Mouse (Mus musculus) intestine, embryonic 14.5 days (tissue): ENCODE data around the gene Abcg2. TPM values are rescaled to one million over a fixed set of nuclear protein-coding genes. Genes with fewer than 3 reads are reported as not detected.
A peak's percentile ranks its signal among the peaks of the same experiment; 100 is the strongest.
"Not testable (repeated sequence)": the region's sequence is repeated elsewhere in the genome, so short reads cannot be mapped to it uniquely, and the experiment has no call there.

Source experiments
- ATAC-seq: fragments of 200-750 bp; cut with Nextera tagmentation; replicated peaks from 2 replicates; pipeline ENCODE4 v1.8.0; 2017; ENCODE audit warnings: low read depth, moderate number of reproducible peaks, moderate TSS enrichment, moderate library complexity; ENCODE audit not compliant: low FRiP score, low TSS enrichment
- DNase-seq: peaks from one replicate; pipeline ENCODE4 v3.0.0-alpha.2; 2018; ENCODE audit warnings: low spot score
- H3K27ac ChIP-seq: fragments of 300-500 bp; sonication (generic); 2 replicates; pipeline ENCODE4 v1.5.1; 2014; ENCODE audit warnings: low read depth, mild to moderate bottlenecking, control low read depth
- H3K27me3 ChIP-seq: fragments of 300-500 bp; sonication (generic); replicated peaks from 2 replicates; pipeline ENCODE4 v1.6.1; 2014; ENCODE audit warnings: low read length, control low read depth; ENCODE audit not compliant: control insufficient read depth, insufficient read depth
- H3K36me3 ChIP-seq: fragments of 300-500 bp; sonication (generic); 2 replicates; pipeline ENCODE4 v1.6.1; 2014; ENCODE audit warnings: low read length, control low read depth; ENCODE audit not compliant: control insufficient read depth, insufficient read depth
- H3K4me1 ChIP-seq: fragments of 300-500 bp; sonication (generic); replicated peaks from 2 replicates; pipeline ENCODE4 v1.6.1; 2014; ENCODE audit warnings: low read length, control low read depth, mixed read lengths; ENCODE audit not compliant: control insufficient read depth, insufficient read depth
- H3K4me2 ChIP-seq: fragments of 300-500 bp; sonication (generic); 2 replicates; pipeline ENCODE4 v1.6.1; 2014; ENCODE audit warnings: low read length
- H3K4me3 ChIP-seq: fragments of 300-500 bp; sonication (generic); 2 replicates; pipeline ENCODE4 v1.5.1; 2014; ENCODE audit warnings: low read depth, low read length, control low read depth, mixed read lengths
- H3K9ac ChIP-seq: fragments of 300-500 bp; sonication (generic); 2 replicates; pipeline ENCODE4 v1.6.1; 2014; ENCODE audit warnings: mild to moderate bottlenecking, low read length
- H3K9me3 ChIP-seq: fragments of 300-500 bp; sonication (generic); 2 replicates; pipeline ENCODE4 v1.6.1; 2016; ENCODE audit warnings: low read length, control low read depth; ENCODE audit not compliant: control insufficient read depth
- WGBS: fragments of 180-500 bp; shearing (Covaris S2); extraction: QIAGEN DNeasy Blood & Tissue Kit; methylation state at CpG from one replicate; pipeline ENCODE4 v1.1.7; 2014; 5-methylcytosine and 5-hydroxymethylcytosine counted together
- polyA plus RNA-seq: library from polyadenylated mRNA; unstranded; fragments of >200 nt; fragmentation: Nextera tagmentation; extraction: Ambion mirVana; gene quantifications from 2 replicates; pipeline ENCODE4 v1.2.1, GENCODE M21; 2014

The Abcg2 gene
- 69.6 and 74.1 TPM in 2 replicates for polyA plus RNA-seq

DNA sequence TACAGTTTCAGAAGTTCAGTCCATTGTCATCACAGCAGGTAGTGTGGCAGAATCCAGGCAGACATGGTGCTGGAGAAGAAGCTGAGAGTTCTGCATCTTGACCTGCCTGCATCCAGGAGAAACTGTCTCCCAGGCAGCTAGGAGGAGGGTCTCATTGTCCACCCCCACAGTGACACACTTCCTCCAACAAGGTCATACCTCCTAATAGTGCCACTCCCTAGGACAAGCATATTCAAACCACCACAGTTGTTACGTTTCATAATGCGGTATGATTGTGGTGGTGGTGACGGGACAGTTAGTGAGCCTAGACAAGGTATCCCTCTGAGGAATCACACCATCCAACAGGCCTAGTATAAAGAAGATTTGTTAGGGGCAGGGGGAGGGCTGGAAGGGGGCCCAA, at the start of gene Abcg2:
Gene Abcg2, plus strand, starts transcription at position 301 of the 400 bp plus-strand sequence.
- H3K4me2 ChIP-seq, H3K27me3 ChIP-seq, H3K36me3 ChIP-seq, H3K4me1 ChIP-seq, H3K27ac ChIP-seq, H3K9ac ChIP-seq, H3K9me3 ChIP-seq, ATAC-seq, H3K4me3 ChIP-seq, DNase-seq: not testable (repeated sequence)
- 78% methylated on average over 3 of the region's 3 CpGs for WGBS

DNA sequence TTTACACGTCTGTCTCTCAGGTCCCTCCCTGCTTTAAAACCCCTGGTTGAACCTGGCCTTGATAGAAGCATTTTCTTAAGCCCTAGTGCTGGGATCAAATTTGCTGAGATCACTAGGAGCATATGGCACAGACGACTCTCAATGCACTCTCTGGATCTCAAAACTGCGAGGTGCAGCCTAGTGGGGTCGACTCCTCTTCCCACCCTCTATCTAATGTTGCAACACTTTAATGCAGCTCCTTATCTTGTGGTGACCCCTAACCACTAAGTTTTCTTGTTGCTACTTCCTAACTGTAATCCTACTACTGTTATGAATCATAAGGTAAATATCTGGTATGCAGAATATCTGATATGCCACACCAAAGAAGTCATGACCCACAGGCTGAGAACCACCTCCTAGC, 44.1 kb upstream of the Abcg2 start:
- H3K36me3 ChIP-seq, H3K27me3 ChIP-seq, DNase-seq, H3K9ac ChIP-seq, H3K27ac ChIP-seq, H3K4me1 ChIP-seq, H3K9me3 ChIP-seq, ATAC-seq, H3K4me3 ChIP-seq, H3K4me2 ChIP-seq: not testable (repeated sequence)
- 68% methylated on average over 4 of the region's 4 CpGs for WGBS

DNA sequence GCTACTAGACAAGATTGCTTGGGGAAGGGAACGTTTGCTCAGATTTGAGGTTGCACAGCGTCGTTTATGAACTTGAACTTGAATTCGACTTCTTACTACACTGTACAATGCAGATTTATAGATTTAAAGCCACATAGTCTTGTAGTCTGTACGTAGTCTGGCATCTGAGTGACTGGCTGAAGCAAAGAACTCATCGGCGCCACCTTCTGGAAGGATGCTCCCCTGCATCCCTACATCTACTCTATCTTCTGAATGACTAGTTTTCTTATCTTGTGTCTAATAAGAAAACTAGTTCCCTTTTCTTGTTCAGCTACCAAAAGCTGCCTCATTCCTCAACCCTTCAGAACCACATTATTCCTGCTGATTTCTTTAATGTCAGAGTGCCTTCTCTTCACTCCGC, 41.5 kb upstream of the Abcg2 start:
- not testable (repeated sequence) for H3K9me3 ChIP-seq, H3K27ac ChIP-seq, H3K4me3 ChIP-seq, ATAC-seq, H3K4me1 ChIP-seq, H3K36me3 ChIP-seq, H3K4me2 ChIP-seq, H3K27me3 ChIP-seq, H3K9ac ChIP-seq
- 72% methylated on average over 8 of the region's 8 CpGs for WGBS
- DNase-seq, result peak; percentile 59

DNA sequence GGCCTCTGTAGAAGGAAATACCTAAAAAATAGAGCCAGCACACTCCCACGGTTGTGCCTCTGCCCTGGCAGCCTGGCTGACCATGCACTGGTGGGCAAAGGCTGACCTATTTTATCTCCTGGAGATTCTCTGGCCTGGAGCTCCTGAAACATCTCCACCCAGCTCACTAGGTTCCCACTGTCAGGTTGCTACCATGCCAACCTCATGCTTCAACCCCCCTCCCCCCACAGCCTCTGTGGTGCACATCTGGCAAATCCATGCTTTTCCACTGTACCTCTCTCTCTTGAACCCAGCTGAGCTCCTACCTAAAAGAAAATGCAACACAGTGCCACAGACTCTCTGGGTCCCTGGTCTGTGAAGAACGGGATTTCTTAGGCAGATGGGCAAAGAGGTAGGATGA, 39.4 kb upstream of the Abcg2 start:
- not testable (repeated sequence) for H3K9ac ChIP-seq, H3K9me3 ChIP-seq, H3K27me3 ChIP-seq, H3K4me1 ChIP-seq, H3K27ac ChIP-seq, H3K4me2 ChIP-seq, DNase-seq, H3K36me3 ChIP-seq, H3K4me3 ChIP-seq, ATAC-seq
- 8% methylated on average over 2 of the region's 2 CpGs for WGBS

DNA sequence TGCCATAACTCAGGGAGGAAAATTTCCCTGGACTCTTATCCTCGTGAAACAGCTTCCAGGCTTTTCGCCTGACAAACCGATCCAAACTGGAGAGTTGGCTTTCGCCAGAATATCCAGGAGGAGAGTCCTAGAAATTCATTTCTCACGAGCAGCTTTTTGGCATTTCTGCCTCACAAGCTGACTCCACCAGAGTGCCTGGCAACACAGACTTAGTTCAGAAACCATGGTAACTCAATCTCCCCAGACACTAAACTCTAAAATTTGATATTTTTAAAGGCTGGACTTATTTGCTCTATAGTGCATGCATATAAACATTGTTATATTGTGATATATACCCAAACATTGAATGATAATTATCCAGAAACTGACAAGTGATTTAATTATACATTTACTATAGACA, 38.3 kb upstream of the Abcg2 start:
- H3K36me3 ChIP-seq, H3K4me2 ChIP-seq, H3K9ac ChIP-seq, H3K27ac ChIP-seq, H3K4me3 ChIP-seq, H3K9me3 ChIP-seq, ATAC-seq, H3K4me1 ChIP-seq, DNase-seq, H3K27me3 ChIP-seq: not testable (repeated sequence)
- 32% methylated on average over 5 of the region's 5 CpGs for WGBS

DNA sequence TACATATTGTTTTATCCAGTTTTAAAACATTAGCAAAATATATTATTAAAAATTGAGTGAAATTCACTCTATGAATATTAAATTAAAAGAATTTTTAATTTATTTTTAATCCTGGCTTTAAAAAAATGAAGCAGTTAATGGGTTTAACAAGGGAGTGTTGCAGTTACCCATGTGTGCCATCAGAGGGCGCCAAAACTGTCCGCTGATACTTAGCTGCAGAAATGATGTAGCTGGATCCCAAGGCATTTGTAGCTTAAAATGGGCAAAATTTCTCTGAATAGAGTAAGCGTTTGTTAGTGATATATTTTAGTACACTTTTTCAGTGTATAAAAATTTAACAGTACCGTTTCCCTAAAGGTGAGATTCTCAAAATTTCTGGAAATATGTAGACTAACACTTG, 37.5 kb upstream of the Abcg2 start:
- H3K36me3 ChIP-seq, result no peaks in the 10 kb centered on the region
- DNase-seq (peak; percentile 63), ATAC-seq (no peak)
- no peak overlapping the region for H3K9ac ChIP-seq
- no peak overlapping the region for H3K27ac ChIP-seq
- no peak overlapping the region for H3K4me2 ChIP-seq
- no peak overlapping the region for H3K4me3 ChIP-seq
- no peaks in the 10 kb centered on the region for H3K27me3 ChIP-seq
- H3K9me3 ChIP-seq, result no peaks in the 10 kb centered on the region
- H3K4me1 ChIP-seq, result no peaks in the 10 kb centered on the region
- 14% methylated on average over 4 of the region's 4 CpGs for WGBS

DNA sequence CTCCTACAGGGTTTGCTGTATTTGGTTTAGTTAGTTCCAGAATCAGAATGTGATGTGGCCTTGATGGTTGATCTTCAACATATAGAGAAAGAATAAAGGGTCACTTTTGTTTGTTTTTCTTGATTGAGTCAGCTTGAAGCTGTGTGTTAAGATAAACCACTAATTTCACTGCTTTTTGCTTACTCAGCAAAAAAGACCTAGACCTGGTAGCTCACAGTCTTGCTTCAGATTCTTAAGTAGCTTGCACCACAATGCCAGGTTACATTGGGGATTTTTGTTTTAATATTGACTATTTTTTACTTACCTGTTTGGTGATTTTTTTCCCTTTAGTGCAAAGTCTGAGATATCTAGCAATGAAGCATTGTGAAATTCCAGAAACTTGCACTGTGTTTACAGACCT, 30.5 kb upstream of the Abcg2 start:
- not testable (repeated sequence) for H3K36me3 ChIP-seq, H3K27me3 ChIP-seq, H3K4me1 ChIP-seq, H3K4me3 ChIP-seq, ATAC-seq, H3K4me2 ChIP-seq, H3K9me3 ChIP-seq, DNase-seq, H3K27ac ChIP-seq, H3K9ac ChIP-seq

DNA sequence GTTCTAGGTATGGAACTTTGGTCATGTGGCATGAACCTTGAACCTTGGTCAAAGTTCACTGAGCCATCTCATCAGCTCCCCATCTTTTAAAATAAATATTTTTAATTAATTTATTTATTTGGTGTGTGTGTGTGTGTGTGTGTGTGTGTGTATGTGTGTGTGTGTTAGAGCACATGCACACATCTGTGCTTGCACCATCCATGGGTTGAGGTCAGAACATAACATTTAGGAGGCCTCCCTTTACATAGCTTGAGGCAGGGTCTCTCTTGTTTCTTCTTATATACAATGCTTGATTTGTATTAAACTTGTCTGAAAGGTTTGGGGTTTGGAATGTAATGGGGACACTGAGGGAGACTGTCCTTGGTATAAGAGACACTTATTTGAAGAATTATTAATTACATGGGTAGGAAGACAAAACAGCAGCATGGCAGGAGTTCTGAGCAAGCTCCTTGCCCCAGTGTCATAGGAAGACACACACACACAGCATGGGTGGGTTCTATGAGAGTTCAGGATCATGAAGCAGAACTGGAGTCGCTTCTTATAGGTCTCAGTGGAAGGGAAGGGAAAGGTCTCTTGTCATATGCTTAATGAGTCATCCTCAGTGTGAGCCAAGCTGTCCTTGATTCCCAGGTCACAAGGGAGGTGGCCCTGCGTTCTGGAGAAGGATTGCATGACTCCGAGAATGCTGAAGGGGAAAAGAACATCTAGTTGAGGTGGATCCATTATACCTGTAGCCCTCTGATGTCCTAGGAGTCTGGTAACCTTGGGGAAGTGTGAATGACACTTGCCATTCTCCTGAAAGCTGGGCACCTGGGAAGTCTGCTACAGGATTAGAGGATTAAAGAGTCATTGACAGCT, 9.9 kb downstream of the Abcg2 start:
- H3K27me3 ChIP-seq, H3K27ac ChIP-seq, H3K4me3 ChIP-seq, H3K9me3 ChIP-seq, H3K9ac ChIP-seq, H3K36me3 ChIP-seq, DNase-seq, H3K4me2 ChIP-seq, ATAC-seq, H3K4me1 ChIP-seq: not testable (repeated sequence)
- 46% methylated on average over 3 of the region's 3 CpGs for WGBS
